In the genomic region with DNA sequence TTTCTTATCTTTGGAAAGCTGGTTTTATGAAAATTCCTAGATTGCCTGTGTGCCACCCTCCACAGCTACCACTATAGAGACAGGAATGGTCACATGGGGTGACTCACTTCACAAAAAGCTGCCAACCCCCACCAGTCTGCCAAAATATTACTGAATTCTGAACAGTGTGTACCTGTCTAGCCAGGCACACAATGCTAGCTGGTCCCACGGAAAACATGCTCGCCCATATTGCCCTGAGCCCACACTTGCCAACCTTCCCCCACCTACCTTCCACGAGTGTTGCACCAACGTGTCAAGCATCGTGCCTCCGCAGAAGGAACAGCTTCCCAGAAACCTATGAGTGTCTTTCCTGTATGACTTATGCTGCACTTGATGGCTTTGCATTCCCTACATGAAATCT, we compare ENCODE assay signal across 20 mouse cellular contexts. TPM values are rescaled to one million over a fixed set of nuclear protein-coding genes. Genes with fewer than 3 reads are reported as not detected.
DNase-seq lines count a peak whose midpoint lies in the region; ATAC-seq and TF ChIP-seq lines count a peak whose summit lies in the region.
"Had no signal": no experiment of that assay in that cellular context is flagged by ENCODE, and none has a peak within 500 bp of the region (broad histone marks: within the 10 kb centered on the region; RNA-seq: fewer than 3 reads in every experiment).

No protein-coding gene starts in this region.

- H3K79me2 ChIP-seq in C2C12 (ENCODE audit: control insufficient read depth, insufficient read depth), result no peaks in the 10 kb centered on the region

- intact Hi-C loops in left cerebral cortex, postnatal 10 days (cut with DNase I), result no loop called here
- intact Hi-C loops in left cerebral cortex, postnatal 25 days (cut with DNase I), result no loop called here

- H3K9me3 ChIP-seq in midbrain, embryonic 14.5 days (ENCODE audit: control insufficient read depth, low read length), result no peaks in the 10 kb centered on the region
- H3K9me3 ChIP-seq: forebrain, embryonic 12.5 days; midbrain, embryonic 15.5 days; stomach, embryonic 15.5 days had no signal

- peak; percentile 52 for DNase-seq in left cerebral cortex, adult 11 months (ENCODE audit: low spot score)
- DNase-seq in left cerebral cortex, postnatal 10 days (ENCODE audit: extremely low spot score in 1 of 2, low spot score in 2 of 2), result no peak
- DNase-seq in layer of hippocampus, adult 8-10 months (ENCODE audit: low spot score in 2 of 2), result peak; percentile 88 to 89
- DNase-seq in left cerebral cortex, postnatal 25 days (ENCODE audit: low spot score in 2 of 2), result peak; percentile 56 to 81
- no peak for DNase-seq in yolk sac, embryonic 10.5 days (ENCODE audit: low spot score)
- DNase-seq in T-cell, adult 2 months (ENCODE audit: low spot score), result no peak
- DNase-seq in midbrain, embryonic 14.5 days, result no peak
- DNase-seq: adrenal gland, postnatal 25 days; cerebellum, adult 9-11 months; gastrocnemius, postnatal 25 days; kidney, adult 18-20 months; kidney, postnatal 36 days; liver, postnatal 0 days; lung, postnatal 4 days; thymus, postnatal 4 days had no signal

- H3K79me3 ChIP-seq in C2C12 (ENCODE audit: low read depth), result no peaks in the 10 kb centered on the region

- peaks cover 12% of the 10 kb centered on the region for H3K4me1 ChIP-seq in midbrain, embryonic 14.5 days (ENCODE audit: control insufficient read depth, insufficient read depth, low read length)

- H3K4me3 ChIP-seq in C2C12 (ENCODE audit: insufficient read depth, poor library complexity, severe bottlenecking), result no peak overlapping the region
- H3K4me3 ChIP-seq in midbrain, embryonic 14.5 days (replicated peaks; ENCODE audit: low read depth, low read length), result no peak overlapping the region
- H3K4me3 ChIP-seq: forebrain, embryonic 12.5 days; midbrain, embryonic 15.5 days; stomach, embryonic 15.5 days had no signal

- no peak overlapping the region for H3K4me2 ChIP-seq in midbrain, embryonic 14.5 days (ENCODE audit: low read length)
- H3K4me2 ChIP-seq: forebrain, embryonic 12.5 days; midbrain, embryonic 15.5 days; stomach, embryonic 15.5 days had no signal

- WGBS in midbrain, embryonic 14.5 days, result 89% methylated on average over 6 of the region's 6 CpGs

- ATAC-seq in midbrain, embryonic 14.5 days (ENCODE audit: low FRiP score, low TSS enrichment), result no peak
- ATAC-seq: hindbrain, postnatal 0 days; liver, postnatal 0 days; midbrain, embryonic 15.5 days had no signal

- TF ChIP-seq CTCF in C2C12 (IDR thresholded peaks at IDR 0.05; ENCODE audit: control insufficient read depth, insufficient read depth, insufficient read length), result no peak

- H3K36me3 ChIP-seq in C2C12 (ENCODE audit: control insufficient read depth, insufficient read depth), result no peaks in the 10 kb centered on the region
- no peaks in the 10 kb centered on the region for H3K36me3 ChIP-seq in midbrain, embryonic 14.5 days (ENCODE audit: control insufficient read depth, insufficient read depth, low read length)
- H3K36me3 ChIP-seq: forebrain, embryonic 12.5 days; midbrain, embryonic 15.5 days; stomach, embryonic 15.5 days had no signal

- H3K27ac ChIP-seq in midbrain, embryonic 14.5 days (replicated peaks; ENCODE audit: low read depth, low read length), result no peak overlapping the region
- H3K27ac ChIP-seq: forebrain, embryonic 12.5 days; hindbrain, postnatal 0 days; midbrain, embryonic 15.5 days; stomach, embryonic 15.5 days had no signal

- no peaks in the 10 kb centered on the region for H3K27me3 ChIP-seq in C2C12 (ENCODE audit: control insufficient read depth, insufficient read depth, insufficient read length)
- no peaks in the 10 kb centered on the region for H3K27me3 ChIP-seq in midbrain, embryonic 14.5 days (ENCODE audit: control insufficient read depth, insufficient read depth, low read length)
- H3K27me3 ChIP-seq: forebrain, embryonic 12.5 days; midbrain, embryonic 15.5 days; stomach, embryonic 15.5 days had no signal

- H3K9ac ChIP-seq in midbrain, embryonic 14.5 days (replicated peaks; ENCODE audit: low read length), result no peak overlapping the region
- H3K9ac ChIP-seq: forebrain, embryonic 12.5 days; liver, postnatal 0 days; midbrain, embryonic 15.5 days; stomach, embryonic 15.5 days had no signal

- no peak overlapping the region for H3ac ChIP-seq in C2C12 (ENCODE audit: control insufficient read depth, insufficient read length, low read depth)

TF ChIP-seq in C2C12, 6 proteins besides CTCF, POLR2A, EP300 and RAD21:
- TF ChIP-seq MYOG (IDR thresholded peaks at IDR 0.05; ENCODE audit: control insufficient read depth, extremely low read depth, insufficient read length), result no peak
- TF ChIP-seq USF1 (IDR thresholded peaks at IDR 0.05; ENCODE audit: low read depth), result peak; percentile 45

RNA-seq across cellular contexts. Expression of gene Btbd9, which starts 4.9 kb away (rescaled TPM):
- total RNA-seq in left cerebral cortex, postnatal 10 days (2021), result 10 to 100 TPM; 88.7 to 93.1 TPM
- 15.3 TPM for polyA plus RNA-seq in C2C12 (2012; fragmentation: generic; extraction: Trizol)
- 100 to 1,000 TPM; 133 to 171 (median 150) TPM for total RNA-seq in layer of hippocampus, adult 8-10 months (2022)
- total RNA-seq in left cerebral cortex, postnatal 25 days (2021), result 100 to 1,000 TPM in 1 of 2 experiments, 10 to 100 TPM in 1; 95.6 to 106 TPM
- 129 and 140 TPM in 2 replicates for polyA plus RNA-seq in midbrain, embryonic 14.5 days (2014; fragmentation: Nextera tagmentation; extraction: Ambion mirVana)

RNA-seq across cellular contexts. Expression of gene Dnah8, which starts 43.0 kb away (rescaled TPM):
- total RNA-seq in left cerebral cortex, postnatal 10 days (2021), result 1 to 10 TPM; 1.4 to 4.6 TPM
- polyA plus RNA-seq in C2C12 (2012; fragmentation: generic; extraction: Trizol), result 0.32 TPM
- 1 to 10 TPM; 1.7 to 2.2 (median 2.0) TPM for total RNA-seq in layer of hippocampus, adult 8-10 months (2022)
- total RNA-seq in left cerebral cortex, postnatal 25 days (2021), result under 1 TPM; 0.73 to 0.89 TPM
- 2.1 and 2.4 TPM in 2 replicates for polyA plus RNA-seq in midbrain, embryonic 14.5 days (2014; fragmentation: Nextera tagmentation; extraction: Ambion mirVana)

RNA-seq across cellular contexts. Expression of gene Glo1, which starts 45.5 kb away (rescaled TPM):
- total RNA-seq in left cerebral cortex, postnatal 10 days (2021), result 100 to 1,000 TPM; 125 to 130 TPM
- polyA plus RNA-seq in C2C12 (2012; fragmentation: generic; extraction: Trizol), result 122 TPM
- 100 to 1,000 TPM; 183 to 193 (median 187) TPM for total RNA-seq in layer of hippocampus, adult 8-10 months (2022)
- 100 to 1,000 TPM; 136 to 143 TPM for total RNA-seq in left cerebral cortex, postnatal 25 days (2021)
- 160 and 162 TPM in 2 replicates for polyA plus RNA-seq in midbrain, embryonic 14.5 days (2014; fragmentation: Nextera tagmentation; extraction: Ambion mirVana)

Comparison
In these comparisons a context has a peak if more than half of its experiments do, and no peak if none do; other contexts are left out.
1. DNase-seq: peak in left cerebral cortex, adult 11 months (single experiment), layer of hippocampus, adult 8-10 months (2 of 2) and left cerebral cortex, postnatal 25 days (2 of 2); none in left cerebral cortex, postnatal 10 days (0 of 2), yolk sac, embryonic 10.5 days (single experiment), T-cell, adult 2 months (single experiment) and midbrain, embryonic 14.5 days (single experiment).